Comparison of ENCODE assay signal across 9 mouse cellular contexts in genomic region chr1:155504581-155505328, GRCm38 (mm10). TPM values are rescaled to one million over a fixed set of nuclear protein-coding genes. Genes with fewer than 3 reads are reported as not detected.
A peak's percentile ranks its signal among the peaks of the same experiment; 100 is the strongest.
DNase-seq lines count a peak whose midpoint lies in the region; ATAC-seq lines count a peak whose summit lies in the region.
"Had no signal": no experiment of that assay in that cellular context is flagged by ENCODE, and none has a peak within 500 bp of the region (broad histone marks: within the 10 kb centered on the region; RNA-seq: fewer than 3 reads in every experiment).

No protein-coding gene starts in this region.

- peaks cover 15% of the 10 kb centered on the region for H3K4me1 ChIP-seq in embryonic facial prominence, embryonic 13.5 days
- 0 out of 2 replicates have a peak, but pooled peaks cover 2% of the 10 kb centered on the region for H3K4me1 ChIP-seq in embryonic facial prominence, embryonic 10.5 days
- peaks cover 12% of the 10 kb centered on the region; the same call in 1 of the 2 replicates for H3K4me1 ChIP-seq in intestine, embryonic 16.5 days (ENCODE audit: control insufficient read depth, insufficient read depth, low read length)
- H3K4me1 ChIP-seq in liver, embryonic 11.5 days (replicated peaks; ENCODE audit: control insufficient read depth, insufficient read depth, low read length) = no peaks in the 10 kb centered on the region
- H3K4me1 ChIP-seq in hindbrain, embryonic 16.5 days (ENCODE audit: control insufficient read depth, insufficient read depth, low read depth, low read length) = peaks cover 8% of the 10 kb centered on the region; the same call in 1 of the 2 replicates

- no peak overlapping the region for H3K9ac ChIP-seq in embryonic facial prominence, embryonic 13.5 days
- H3K9ac ChIP-seq in intestine, embryonic 16.5 days (ENCODE audit: low read depth, low read length) = no peak overlapping the region
- H3K9ac ChIP-seq in liver, embryonic 11.5 days (ENCODE audit: low read depth, low read length) = no peak overlapping the region
- no peak overlapping the region for H3K9ac ChIP-seq in hindbrain, embryonic 16.5 days (ENCODE audit: low read depth, low read length)

- H3K27me3 ChIP-seq in embryonic facial prominence, embryonic 13.5 days = no peaks in the 10 kb centered on the region
- H3K27me3 ChIP-seq in embryonic facial prominence, embryonic 10.5 days (replicated peaks; ENCODE audit: low read depth, poor library complexity, severe bottlenecking) = no peaks in the 10 kb centered on the region
- H3K27me3 ChIP-seq in intestine, embryonic 16.5 days (replicated peaks; ENCODE audit: control insufficient read depth, insufficient read depth, low read length) = no peaks in the 10 kb centered on the region
- H3K27me3 ChIP-seq in liver, embryonic 11.5 days (replicated peaks; ENCODE audit: control insufficient read depth, insufficient read depth, low read length) = no peaks in the 10 kb centered on the region
- H3K27me3 ChIP-seq in hindbrain, embryonic 16.5 days (replicated peaks; ENCODE audit: control insufficient read depth, insufficient read depth, low read length) = no peaks in the 10 kb centered on the region

- no peak overlapping the region for H3K4me3 ChIP-seq in embryonic facial prominence, embryonic 13.5 days
- no peak overlapping the region for H3K4me3 ChIP-seq in embryonic facial prominence, embryonic 10.5 days
- H3K4me3 ChIP-seq in intestine, embryonic 16.5 days (ENCODE audit: low read length) = no peak overlapping the region
- no peak overlapping the region for H3K4me3 ChIP-seq in liver, embryonic 11.5 days (ENCODE audit: low read depth, low read length)
- H3K4me3 ChIP-seq in hindbrain, embryonic 16.5 days (ENCODE audit: low read length) = no peak overlapping the region

- 61% methylated on average over 12 of the region's 12 CpGs for WGBS in embryonic facial prominence, embryonic 13.5 days
- 73% methylated on average over 12 of the region's 12 CpGs for WGBS in embryonic facial prominence, embryonic 10.5 days
- WGBS in intestine, embryonic 16.5 days = 47% methylated on average over 12 of the region's 12 CpGs
- 57% methylated on average over 12 of the region's 12 CpGs for WGBS in liver, embryonic 11.5 days
- 53% methylated on average over 12 of the region's 12 CpGs for WGBS in hindbrain, embryonic 16.5 days

- H3K27ac ChIP-seq in embryonic facial prominence, embryonic 13.5 days = peak overlapping the region; percentile 48; the same call in 1 of the 2 replicates
- no peak overlapping the region for H3K27ac ChIP-seq in embryonic facial prominence, embryonic 10.5 days (replicated peaks)
- peak overlapping the region; percentile 45 for H3K27ac ChIP-seq in intestine, embryonic 16.5 days (ENCODE audit: low read length)
- no peak overlapping the region for H3K27ac ChIP-seq in liver, embryonic 11.5 days (ENCODE audit: low read depth, low read length)
- H3K27ac ChIP-seq in hindbrain, embryonic 16.5 days (ENCODE audit: low read depth, low read length) = no peak overlapping the region

- H3K4me2 ChIP-seq in embryonic facial prominence, embryonic 13.5 days = no peak overlapping the region
- no peak overlapping the region for H3K4me2 ChIP-seq in intestine, embryonic 16.5 days (ENCODE audit: low read depth, low read length)
- H3K4me2 ChIP-seq in liver, embryonic 11.5 days = no peak overlapping the region
- no peak overlapping the region for H3K4me2 ChIP-seq in hindbrain, embryonic 16.5 days (ENCODE audit: low read length)

- no peaks in the 10 kb centered on the region for H3K9me3 ChIP-seq in embryonic facial prominence, embryonic 13.5 days
- no peaks in the 10 kb centered on the region for H3K9me3 ChIP-seq in embryonic facial prominence, embryonic 10.5 days
- H3K9me3 ChIP-seq in intestine, embryonic 16.5 days (ENCODE audit: control insufficient read depth, low read length) = no peaks in the 10 kb centered on the region
- 0 out of 2 replicates have a peak, but pooled peaks cover 3% of the 10 kb centered on the region for H3K9me3 ChIP-seq in liver, embryonic 11.5 days (ENCODE audit: control insufficient read depth, low read length)
- H3K9me3 ChIP-seq in hindbrain, embryonic 16.5 days (ENCODE audit: control insufficient read depth, low read length) = no peaks in the 10 kb centered on the region

- H3K36me3 ChIP-seq in embryonic facial prominence, embryonic 13.5 days = no peaks in the 10 kb centered on the region
- H3K36me3 ChIP-seq in embryonic facial prominence, embryonic 10.5 days (replicated peaks) = no peaks in the 10 kb centered on the region
- no peaks in the 10 kb centered on the region for H3K36me3 ChIP-seq in intestine, embryonic 16.5 days (ENCODE audit: control insufficient read depth, insufficient read depth, low read length)
- no peaks in the 10 kb centered on the region for H3K36me3 ChIP-seq in liver, embryonic 11.5 days (ENCODE audit: control insufficient read depth, insufficient read depth, low read length)
- H3K36me3 ChIP-seq in hindbrain, embryonic 16.5 days (ENCODE audit: control insufficient read depth, insufficient read depth, low read length) = no peaks in the 10 kb centered on the region

- ATAC-seq in embryonic facial prominence, embryonic 13.5 days (ENCODE audit: insufficient number of reproducible peaks, insufficient read depth, low FRiP score, low TSS enrichment, low read depth) = no peak
- no peak for ATAC-seq in intestine, embryonic 16.5 days
- no peak for ATAC-seq in liver, embryonic 11.5 days (replicated peaks; ENCODE audit: low FRiP score)
- no peak for ATAC-seq in hindbrain, embryonic 16.5 days

- no peak for DNase-seq in embryonic facial prominence, embryonic 10.5 days (ENCODE audit: low spot score)
- DNase-seq in ovary, postnatal 36 days (ENCODE audit: low spot score) = peak; percentile 8
- no peak for DNase-seq in ovary, postnatal 14 days (ENCODE audit: low spot score)
- no peak for DNase-seq in retina, embryonic 14.5 days (ENCODE audit: low spot score)
- DNase-seq in liver, embryonic 11.5 days (ENCODE audit: low spot score) = no peak
- DNase-seq: right cerebral cortex, postnatal 4 days had no signal

RNA-seq across cellular contexts. Expression of gene Acbd6, which starts 53.2 kb away (rescaled TPM):
- polyA plus RNA-seq in embryonic facial prominence, embryonic 13.5 days (2015; fragmentation: Nextera tagmentation; extraction: Ambion mirVana) = 74.6 and 77.7 TPM in 2 replicates
- 77.6 and 79.5 TPM in 2 replicates for polyA plus RNA-seq in embryonic facial prominence, embryonic 10.5 days (2016; fragmentation: Nextera tagmentation; extraction: Ambion mirVana)
- 48.2 and 49.1 TPM in 2 replicates for polyA plus RNA-seq in intestine, embryonic 16.5 days (2015; fragmentation: Nextera tagmentation; extraction: Ambion mirVana)
- polyA plus RNA-seq in liver, embryonic 11.5 days (2014; fragmentation: Nextera tagmentation; extraction: Ambion mirVana) = 101 and 106 TPM in 2 replicates
- polyA plus RNA-seq in hindbrain, embryonic 16.5 days (2015; fragmentation: Nextera tagmentation; extraction: Ambion mirVana) = 85.7 and 101 TPM in 2 replicates

Comparison
In these comparisons a context has a peak if more than half of its experiments do, and no peak if none do; other contexts are left out.
1. H3K27ac ChIP-seq: peak in embryonic facial prominence, embryonic 13.5 days (single experiment) and intestine, embryonic 16.5 days (single experiment); none in embryonic facial prominence, embryonic 10.5 days (single experiment), liver, embryonic 11.5 days (single experiment) and hindbrain, embryonic 16.5 days (single experiment).